Mouse (Mus musculus): ENCODE measurements around the gene Fzd9. TPM values are rescaled to one million over a fixed set of nuclear protein-coding genes. Genes with fewer than 3 reads are reported as not detected.

The Fzd9 gene
- total and polyA plus RNA-seq, 3 experiments, result not detected

- Histone ChIP-seq H3K4me1 (ENCODE audit: control insufficient read depth in 1 of 2, insufficient read depth in 2 of 2) (no peaks in the 10 kb centered on the region), H3K4me3 (replicated peaks in 1 of 3; ENCODE audit: low read depth in 2 of 3, low read length in 2 of 3, poor library complexity in 1 of 3) (no peak overlapping the region), H3K4me2 (ENCODE audit: insufficient read depth, low read depth, poor library complexity, severe bottlenecking) (no peak overlapping the region), H3K27me3 (replicated peaks) (no peaks in the 10 kb centered on the region), H3K79me2 (replicated peaks; ENCODE audit: control insufficient read depth, extremely low read depth, insufficient read depth, poor library complexity, severe bottlenecking) (no peaks in the 10 kb centered on the region), H3K27ac (ENCODE audit: insufficient read depth, low read depth) (no peak overlapping the region), H3K36me3 (replicated peaks in 1 of 2; ENCODE audit: control insufficient read depth in 1 of 2, insufficient read depth in 1 of 2, low read length in 1 of 2) (peaks cover 15 to 49% of the 10 kb centered on the region in 2 experiments), H3K9me3 (replicated peaks; ENCODE audit: low read length) (peaks cover 24% of the 10 kb centered on the region), H3K9ac (ENCODE audit: insufficient read depth, low read depth) (no peak overlapping the region)
- dilution Hi-C loops (cut with MboI; ENCODE audit: extremely low pct_ligation_motif_present, extremely low pct_unique_long_range_greater_than_20kb, low sequenced_read_pairs), result no loop called here
- in situ Hi-C loops (cut with MboI; ENCODE audit: low pct_ligation_motif_present, low pct_unique_long_range_greater_than_20kb, low sequenced_read_pairs), result no loop called here
- TF ChIP-seq MAX (IDR thresholded peaks at IDR 0.05; ENCODE audit: low read length) (no peak), NRF1 (IDR thresholded peaks at IDR 0.05; ENCODE audit: low read depth, low read length) (no peak), MXI1 (IDR thresholded peaks at IDR 0.05; ENCODE audit: low read depth, low read length) (no peak)
- DNase-seq (ENCODE audit: extremely low read depth), result no peak
Observed at GRCm38 (mm10) chr5:135250186-135251078, 598 bp downstream of the Fzd9 start.

- no peaks in the 10 kb centered on the region for H3K79me2 ChIP-seq (replicated peaks; ENCODE audit: control insufficient read depth, extremely low read depth, insufficient read depth, poor library complexity, severe bottlenecking)
- TF ChIP-seq CTCF (conservative IDR thresholded peaks at IDR 0.05 in 1 of 2, IDR thresholded peaks at IDR 0.05 in 1 of 2; ENCODE audit: low read depth in 2 of 2, low read length in 2 of 2) (no peak), MEF2A (IDR thresholded peaks at IDR 0.05; ENCODE audit: borderline replicate concordance, low read depth, low read length) (no peak), ZMIZ1 (IDR thresholded peaks at IDR 0.05; ENCODE audit: low read depth, low read length) (no peak), MXI1 (IDR thresholded peaks at IDR 0.05; ENCODE audit: low read depth, low read length) (no peak), CHD1 (IDR thresholded peaks at IDR 0.05; ENCODE audit: low read depth, low read length) (no peak), UBTF (IDR thresholded peaks at IDR 0.05; ENCODE audit: low read depth, low read length) (no peak), POLR2AphosphoS2 (IDR thresholded peaks at IDR 0.05; ENCODE audit: low read depth, low read length) (no peak), ETS1 (conservative IDR thresholded peaks at IDR 0.05; ENCODE audit: low read depth, low read length) (no peak), USF1 (IDR thresholded peaks at IDR 0.05; ENCODE audit: low read depth, low read length) (no peak), HCFC1 (IDR thresholded peaks at IDR 0.05; ENCODE audit: low read depth, low read length) (no peak), RAD21 (IDR thresholded peaks at IDR 0.05; ENCODE audit: low read depth, low read length) (no peak), KAT2A (IDR thresholded peaks at IDR 0.05; ENCODE audit: insufficient replicate concordance, low read length) (no peak), USF2 (conservative IDR thresholded peaks at IDR 0.05; ENCODE audit: low read depth, low read length) (no peak)
- H3K36me3 ChIP-seq (replicated peaks in 1 of 2; ENCODE audit: control insufficient read depth in 1 of 2, insufficient read depth in 1 of 2, low read length in 1 of 2), result peaks cover 27 to 63% of the 10 kb centered on the region in 2 experiments
- H3K9ac ChIP-seq (ENCODE audit: insufficient read depth, low read depth), result no peak overlapping the region
- no peak for DNase-seq (ENCODE audit: extremely low read depth)
- peaks cover 24% of the 10 kb centered on the region for H3K9me3 ChIP-seq (replicated peaks; ENCODE audit: low read length)
- H3K27me3 ChIP-seq (replicated peaks), result no peaks in the 10 kb centered on the region
- dilution Hi-C loops (cut with MboI; ENCODE audit: extremely low pct_ligation_motif_present, extremely low pct_unique_long_range_greater_than_20kb, low sequenced_read_pairs) (no loop called here), in situ Hi-C loops (cut with MboI; ENCODE audit: low pct_ligation_motif_present, low pct_unique_long_range_greater_than_20kb, low sequenced_read_pairs) (no loop called here)
- H3K27ac ChIP-seq (ENCODE audit: insufficient read depth, low read depth), result no peak overlapping the region
- H3K4me2 ChIP-seq (ENCODE audit: insufficient read depth, low read depth, poor library complexity, severe bottlenecking), result no peak overlapping the region
- H3K4me3 ChIP-seq (replicated peaks in 1 of 3; ENCODE audit: low read depth in 2 of 3, low read length in 2 of 3, poor library complexity in 1 of 3), result no peak overlapping the region
- H3K4me1 ChIP-seq (ENCODE audit: control insufficient read depth in 1 of 2, insufficient read depth in 2 of 2), result no peaks in the 10 kb centered on the region
Observed at GRCm38 (mm10) chr5:135248956-135249676, 1.9 kb downstream of the Fzd9 start.
